Mouse (Mus musculus): ENCODE measurements around the gene Yipf2. TPM values are rescaled to one million over a fixed set of nuclear protein-coding genes. Genes with fewer than 3 reads are reported as not detected.

Gene Yipf2
- 23.8 and 27.8 TPM in 2 replicates for polyA plus RNA-seq (2015; fragmentation: Nextera tagmentation; extraction: Ambion mirVana)

DNA sequence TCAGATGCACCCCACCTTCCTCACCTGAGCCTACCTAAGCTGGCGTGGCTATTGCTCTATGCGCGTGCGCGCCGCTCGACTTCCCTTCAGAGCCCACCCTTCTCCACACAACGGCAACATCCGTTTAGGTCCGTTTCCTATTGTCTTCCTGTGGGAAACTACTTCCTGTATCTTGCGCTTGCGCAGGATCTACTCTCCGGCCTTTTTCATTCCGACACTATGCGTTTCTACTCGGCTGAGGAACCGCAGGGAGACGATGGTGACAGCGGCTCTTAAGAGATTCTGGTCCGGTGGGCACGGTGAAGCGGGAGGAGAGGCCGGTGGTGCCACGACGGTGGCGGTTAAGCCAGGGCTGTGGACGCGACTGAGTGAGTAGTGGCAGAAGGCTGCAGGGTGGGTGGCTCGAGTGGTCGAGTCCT, at the start of gene Yipf2, which contains the start of gene Timm29:
Gene Yipf2, minus strand, starts transcription at position 126 of the 419 bp plus-strand sequence.
Gene Timm29, plus strand, starts transcription at position 20 of the 419 bp plus-strand sequence.
- peaks cover 47% of the 10 kb centered on the region for H3K36me3 ChIP-seq
- no peaks in the 10 kb centered on the region for H3K9me3 ChIP-seq
- WGBS, result 0% methylated on average over 30 of the region's 30 CpGs
- no peaks in the 10 kb centered on the region for H3K27me3 ChIP-seq
- peak within 1 kb of the TSS; percentile 88 for H3K27ac ChIP-seq
- peak; percentile 82 for ATAC-seq (ENCODE audit: insufficient number of reproducible peaks, insufficient read depth, low FRiP score, low TSS enrichment, low read depth)
- peak within 1 kb of the TSS; percentile 96 for H3K9ac ChIP-seq
- H3K4me1 ChIP-seq, result peaks cover 36% of the 10 kb centered on the region
- H3K4me3 ChIP-seq, result peak within 1 kb of the TSS; percentile 99
- H3K4me2 ChIP-seq, result peak within 1 kb of the TSS; percentile 96

DNA sequence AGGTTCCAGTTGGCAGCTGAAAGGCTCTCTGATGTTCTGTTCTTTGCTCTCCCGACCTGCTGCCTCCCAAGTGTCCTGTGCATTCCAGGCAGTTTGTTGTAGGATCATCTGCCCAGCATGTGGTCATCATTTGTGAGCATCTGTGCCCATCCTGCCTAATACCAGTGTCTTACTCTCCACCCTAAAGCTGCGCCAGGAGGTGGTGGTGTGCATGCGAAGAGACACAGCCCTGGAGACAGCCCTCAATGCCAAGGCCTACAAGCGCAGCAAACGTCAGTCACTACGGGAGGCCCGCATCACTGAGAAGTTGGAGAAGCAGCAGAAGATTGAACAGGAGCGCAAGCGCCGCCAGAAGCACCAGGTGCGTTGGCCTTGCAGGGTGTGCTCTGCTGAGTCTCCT, 46.4 kb upstream of the Yipf2 start:
- Histone ChIP-seq H3K36me3 (peaks cover 100% of the 10 kb centered on the region), H3K9ac (no peak overlapping the region), H3K4me1 (0 out of 2 replicates have a peak, but pooled peaks cover 9% of the 10 kb centered on the region), H3K27ac (no peak overlapping the region), H3K4me2 (no peak overlapping the region), H3K27me3 (no peaks in the 10 kb centered on the region), H3K9me3 (no peaks in the 10 kb centered on the region), H3K4me3 (no peak overlapping the region)
- WGBS, result 95% methylated on average over 11 of the region's 11 CpGs
- no peak for ATAC-seq (ENCODE audit: insufficient number of reproducible peaks, insufficient read depth, low FRiP score, low TSS enrichment, low read depth)

DNA sequence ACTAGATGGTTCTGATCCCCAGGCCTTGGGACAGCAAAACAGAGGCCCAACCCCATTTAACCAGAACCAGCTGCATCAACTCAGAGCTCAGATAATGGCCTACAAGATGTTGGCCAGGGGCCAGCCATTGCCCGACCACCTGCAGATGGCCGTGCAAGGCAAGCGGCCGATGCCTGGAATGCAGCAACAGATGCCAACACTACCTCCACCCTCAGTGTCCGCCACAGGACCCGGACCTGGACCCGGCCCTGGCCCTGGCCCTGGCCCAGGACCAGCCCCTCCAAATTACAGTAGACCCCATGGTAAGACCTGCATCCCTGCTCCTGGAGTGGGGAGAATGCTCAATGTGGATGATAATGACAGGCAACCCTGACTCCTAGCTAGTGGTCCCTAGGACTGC, 43.0 kb upstream of the Yipf2 start:
- Histone ChIP-seq H3K27ac (no peak overlapping the region; the same call in 1 of the 2 replicates), H3K9ac (no peak overlapping the region), H3K4me2 (no peak overlapping the region), H3K4me1 (0 out of 2 replicates have a peak, but pooled peaks cover 9% of the 10 kb centered on the region), H3K27me3 (no peaks in the 10 kb centered on the region), H3K36me3 (peaks cover 87% of the 10 kb centered on the region), H3K4me3 (no peak overlapping the region), H3K9me3 (no peaks in the 10 kb centered on the region)
- WGBS, result 59% methylated on average over 7 of the region's 7 CpGs
- ATAC-seq (ENCODE audit: insufficient number of reproducible peaks, insufficient read depth, low FRiP score, low TSS enrichment, low read depth), result peak; percentile 43; the same call in 1 of the 2 replicates

DNA sequence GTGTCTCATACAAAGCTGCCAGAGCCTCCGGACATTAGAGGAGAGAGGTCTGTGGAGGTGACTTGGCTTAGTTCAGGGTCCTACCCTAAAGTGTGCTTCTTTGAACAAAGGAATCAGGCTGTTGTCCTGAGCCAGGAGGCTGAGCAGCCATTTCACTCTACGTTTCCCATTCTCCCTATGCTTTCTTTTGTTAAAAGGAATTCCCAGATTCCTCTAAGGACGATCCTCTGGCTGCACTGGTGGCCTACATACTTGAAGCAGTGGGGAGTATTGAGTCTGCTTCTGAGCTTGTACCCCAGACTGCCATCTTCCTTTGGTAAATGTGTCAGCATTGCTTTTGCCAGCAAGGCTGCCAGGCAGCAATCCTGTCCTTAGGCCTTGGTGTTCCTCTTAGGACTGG, 40.5 kb upstream of the Yipf2 start:
- H3K27me3 ChIP-seq, result no peaks in the 10 kb centered on the region
- H3K4me2 ChIP-seq, result no peak overlapping the region
- no peak overlapping the region for H3K27ac ChIP-seq
- peaks cover 66% of the 10 kb centered on the region for H3K36me3 ChIP-seq
- WGBS, result 83% methylated on average over 3 of the region's 3 CpGs
- no peaks in the 10 kb centered on the region for H3K9me3 ChIP-seq
- H3K4me3 ChIP-seq, result no peak overlapping the region
- H3K4me1 ChIP-seq, result 0 out of 2 replicates have a peak, but pooled peaks cover 9% of the 10 kb centered on the region
- no peak for ATAC-seq (ENCODE audit: insufficient number of reproducible peaks, insufficient read depth, low FRiP score, low TSS enrichment, low read depth)
- no peak overlapping the region for H3K9ac ChIP-seq

DNA sequence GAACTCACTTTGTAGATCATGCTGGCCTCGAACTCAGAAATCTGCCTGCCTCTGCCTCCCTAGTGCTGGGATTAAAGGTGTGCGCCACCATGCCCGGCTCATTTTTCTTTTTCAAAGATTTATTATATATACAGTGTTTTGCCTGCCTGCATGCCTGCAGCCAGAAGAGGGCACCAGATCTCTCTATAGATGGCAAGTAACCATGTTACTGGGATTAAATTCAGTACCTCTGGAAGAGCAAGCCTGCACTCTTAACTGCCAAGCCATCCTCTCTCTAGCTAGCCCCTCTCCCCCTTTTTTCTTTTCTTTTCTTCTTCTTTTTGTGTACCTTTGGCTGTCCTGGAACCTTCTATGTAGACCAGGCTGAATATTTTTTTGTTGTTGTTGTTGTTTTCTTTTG, 38.0 kb upstream of the Yipf2 start:
- peaks cover 48% of the 10 kb centered on the region for H3K36me3 ChIP-seq
- H3K4me1 ChIP-seq, result 0 out of 2 replicates have a peak, but pooled peaks cover 7% of the 10 kb centered on the region
- H3K27ac ChIP-seq, result no peak overlapping the region
- no peak overlapping the region for H3K4me2 ChIP-seq
- H3K4me3 ChIP-seq, result no peak overlapping the region
- H3K9me3 ChIP-seq, result no peaks in the 10 kb centered on the region
- no peak overlapping the region for H3K9ac ChIP-seq
- WGBS, result 91% methylated on average over 3 of the region's 3 CpGs
- ATAC-seq (ENCODE audit: insufficient number of reproducible peaks, insufficient read depth, low FRiP score, low TSS enrichment, low read depth), result no peak
- H3K27me3 ChIP-seq, result no peaks in the 10 kb centered on the region

DNA sequence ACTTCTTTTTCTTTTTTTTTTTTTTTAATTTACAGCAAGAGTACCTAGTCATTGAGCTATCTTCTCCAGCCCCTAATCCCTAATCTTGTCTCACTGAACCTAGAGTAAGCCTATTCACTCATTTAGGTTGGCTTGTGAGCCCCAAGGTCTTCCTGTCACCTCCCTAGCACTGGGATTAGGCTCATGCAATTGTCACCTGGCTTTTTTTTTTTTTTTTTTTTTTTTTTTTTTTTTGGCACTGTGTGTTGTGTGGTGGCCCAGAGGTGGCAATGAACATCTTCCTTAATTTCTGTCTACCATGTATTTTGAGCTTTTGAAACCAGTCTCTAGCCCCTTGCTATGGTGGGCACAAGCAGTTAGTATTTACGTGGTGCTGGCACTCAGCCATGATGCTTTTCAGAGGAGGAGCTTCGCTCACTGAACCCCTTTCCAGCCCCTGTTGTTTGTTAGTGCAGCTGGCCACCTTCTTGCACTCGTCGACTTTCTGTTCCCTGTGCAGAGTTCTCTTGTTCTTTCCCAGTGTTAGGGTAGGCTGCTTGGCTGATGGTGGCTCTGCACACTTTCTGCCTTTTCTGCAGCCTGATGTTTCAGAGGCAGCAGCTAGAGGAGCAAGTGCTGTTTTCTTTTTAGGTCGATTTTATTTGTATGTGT, 34.6 kb upstream of the Yipf2 start:
- Histone ChIP-seq H3K4me1 (no peaks in the 10 kb centered on the region), H3K27me3 (no peaks in the 10 kb centered on the region), H3K9me3 (no peaks in the 10 kb centered on the region), H3K4me2 (no peak overlapping the region), H3K27ac (no peak overlapping the region), H3K4me3 (no peak overlapping the region), H3K9ac (no peak overlapping the region), H3K36me3 (peaks cover 25% of the 10 kb centered on the region)
- WGBS, result 87% methylated on average over 5 of the region's 5 CpGs
- no peak for ATAC-seq (ENCODE audit: insufficient number of reproducible peaks, insufficient read depth, low FRiP score, low TSS enrichment, low read depth)

DNA sequence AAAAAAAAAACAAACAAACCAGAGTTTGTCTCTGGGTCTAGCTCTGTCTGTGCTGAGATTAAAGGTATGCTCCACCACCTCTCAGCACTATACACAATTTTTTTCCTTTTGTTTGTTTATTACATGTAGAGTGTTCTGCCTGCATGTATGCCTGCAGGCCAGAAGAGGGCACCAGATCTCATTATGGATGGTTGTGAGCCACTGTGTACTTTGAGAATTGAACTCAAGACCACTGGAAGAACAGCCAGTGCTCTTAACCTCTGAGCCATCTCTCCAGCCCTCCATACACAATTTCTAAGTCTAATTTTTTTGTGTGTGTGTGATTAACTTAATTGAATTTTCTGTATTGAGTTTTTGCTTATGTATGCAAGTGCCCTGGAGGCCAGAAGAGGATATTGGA, 33.9 kb upstream of the Yipf2 start:
- Histone ChIP-seq H3K27me3 (no peaks in the 10 kb centered on the region), H3K4me1 (no peaks in the 10 kb centered on the region), H3K36me3 (peaks cover 25% of the 10 kb centered on the region), H3K4me2 (no peak overlapping the region), H3K9me3 (no peaks in the 10 kb centered on the region), H3K4me3 (no peak overlapping the region), H3K27ac (no peak overlapping the region), H3K9ac (no peak overlapping the region)
- no peak for ATAC-seq (ENCODE audit: insufficient number of reproducible peaks, insufficient read depth, low FRiP score, low TSS enrichment, low read depth)

DNA sequence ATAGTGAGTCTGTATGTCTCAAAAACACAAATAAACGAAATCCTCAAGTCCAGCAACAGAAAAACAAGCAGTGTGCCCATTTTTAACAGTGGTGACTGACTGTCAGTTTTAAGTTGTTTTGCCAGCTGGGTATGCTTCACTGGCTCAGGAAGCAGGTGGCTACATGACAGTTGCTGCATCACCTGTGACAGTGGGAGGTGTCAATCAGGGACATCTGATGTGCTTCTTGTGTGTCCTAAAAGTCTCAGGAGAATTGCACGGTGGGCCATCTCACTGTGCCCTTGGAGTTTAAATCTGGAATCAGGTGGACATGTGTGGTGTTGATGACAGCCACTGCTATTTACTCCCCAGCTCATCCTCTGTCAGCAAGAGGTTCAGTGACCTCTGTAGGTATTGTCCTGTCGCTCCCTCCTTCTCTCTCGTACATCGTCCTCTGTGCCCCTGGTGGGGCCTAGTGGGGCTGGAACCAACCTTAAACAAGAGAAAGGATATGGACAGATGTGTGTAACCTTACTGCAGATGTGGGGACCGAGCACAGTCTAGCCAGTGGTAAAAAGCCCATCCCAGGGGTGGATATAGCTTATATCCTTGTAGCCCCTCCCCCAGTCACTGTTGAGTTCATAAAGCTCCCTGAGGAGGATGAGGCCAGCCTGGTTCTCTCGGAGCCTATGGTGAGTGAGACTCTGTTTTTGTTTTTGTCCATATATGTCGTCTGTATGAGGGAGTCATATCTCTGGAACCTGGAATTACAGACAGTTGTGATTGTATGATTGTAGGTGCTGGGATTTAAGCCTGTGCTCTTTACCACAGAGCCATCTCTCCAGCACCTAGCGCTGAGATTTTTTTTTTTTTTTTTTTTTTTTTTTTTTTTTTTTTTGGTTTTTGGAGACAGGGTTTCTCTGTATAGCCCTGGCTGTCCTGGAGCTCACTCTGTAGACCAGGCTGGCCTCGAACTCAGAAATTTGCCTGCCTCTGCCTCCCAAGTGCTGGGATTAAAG, 33.0 kb upstream of the Yipf2 start:
- H3K9me3 ChIP-seq, result no peaks in the 10 kb centered on the region
- no peak overlapping the region for H3K4me2 ChIP-seq
- no peaks in the 10 kb centered on the region for H3K27me3 ChIP-seq
- 85% methylated on average over 10 of the region's 10 CpGs for WGBS
- H3K27ac ChIP-seq, result no peak overlapping the region
- ATAC-seq (ENCODE audit: insufficient number of reproducible peaks, insufficient read depth, low FRiP score, low TSS enrichment, low read depth), result no peak
- H3K9ac ChIP-seq, result no peak overlapping the region
- no peak overlapping the region for H3K4me3 ChIP-seq
- H3K4me1 ChIP-seq, result no peaks in the 10 kb centered on the region
- peaks cover 22% of the 10 kb centered on the region for H3K36me3 ChIP-seq

DNA sequence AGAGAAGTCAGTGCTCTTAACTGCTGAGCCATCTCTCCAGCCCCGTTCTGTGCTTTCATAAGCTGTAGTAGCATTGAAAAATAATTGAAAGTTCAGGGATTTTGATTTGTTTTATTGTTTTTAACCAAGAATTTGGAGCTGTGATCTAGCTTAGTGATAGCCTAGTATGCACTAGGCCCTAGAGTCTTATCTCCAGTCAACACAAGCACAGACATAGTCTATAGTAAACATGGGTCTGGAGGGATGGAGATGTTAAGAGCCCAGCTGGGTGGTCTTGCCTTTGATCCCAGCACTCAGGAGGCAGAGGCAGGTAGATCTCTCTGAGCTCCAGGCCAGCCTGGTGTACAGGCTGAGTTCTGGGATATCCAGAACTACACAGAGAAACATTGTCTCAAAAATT, 30.0 kb upstream of the Yipf2 start:
- Histone ChIP-seq H3K9me3 (no peaks in the 10 kb centered on the region), H3K36me3 (peaks cover 29% of the 10 kb centered on the region), H3K4me3 (no peak overlapping the region), H3K27ac (no peak overlapping the region), H3K4me1 (peaks cover 14% of the 10 kb centered on the region), H3K4me2 (no peak overlapping the region), H3K9ac (no peak overlapping the region), H3K27me3 (no peaks in the 10 kb centered on the region)
- no peak for ATAC-seq (ENCODE audit: insufficient number of reproducible peaks, insufficient read depth, low FRiP score, low TSS enrichment, low read depth)
- WGBS, result 91% methylated on average over 1 of the region's 1 CpGs

DNA sequence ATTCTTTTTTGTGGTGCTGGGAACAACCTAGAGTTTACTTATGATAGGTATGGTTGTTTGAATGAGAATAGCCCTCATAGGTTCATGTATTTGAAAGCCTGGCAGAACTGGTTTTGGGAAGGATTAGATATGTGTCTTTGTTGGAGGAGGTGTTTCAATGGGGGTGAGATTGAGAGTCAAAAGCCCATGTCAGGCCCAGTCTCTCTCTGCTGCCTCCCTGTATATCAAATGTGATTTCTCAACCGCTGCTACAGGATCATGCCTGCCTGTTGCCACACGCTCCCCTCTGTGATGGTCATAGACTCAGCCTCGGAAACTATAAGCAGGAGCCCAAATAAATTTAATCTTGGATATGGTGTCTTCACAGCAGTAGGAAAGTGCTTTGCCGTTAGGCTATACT, 27.6 kb upstream of the Yipf2 start:
- no peak overlapping the region for H3K4me2 ChIP-seq
- peaks cover 21% of the 10 kb centered on the region for H3K4me1 ChIP-seq
- no peak overlapping the region for H3K27ac ChIP-seq
- ATAC-seq (ENCODE audit: insufficient number of reproducible peaks, insufficient read depth, low FRiP score, low TSS enrichment, low read depth), result no peak
- H3K36me3 ChIP-seq, result peaks cover 27% of the 10 kb centered on the region
- WGBS, result 79% methylated on average over 4 of the region's 4 CpGs
- no peaks in the 10 kb centered on the region for H3K27me3 ChIP-seq
- H3K4me3 ChIP-seq, result no peak overlapping the region
- no peak overlapping the region for H3K9ac ChIP-seq
- H3K9me3 ChIP-seq, result no peaks in the 10 kb centered on the region

DNA sequence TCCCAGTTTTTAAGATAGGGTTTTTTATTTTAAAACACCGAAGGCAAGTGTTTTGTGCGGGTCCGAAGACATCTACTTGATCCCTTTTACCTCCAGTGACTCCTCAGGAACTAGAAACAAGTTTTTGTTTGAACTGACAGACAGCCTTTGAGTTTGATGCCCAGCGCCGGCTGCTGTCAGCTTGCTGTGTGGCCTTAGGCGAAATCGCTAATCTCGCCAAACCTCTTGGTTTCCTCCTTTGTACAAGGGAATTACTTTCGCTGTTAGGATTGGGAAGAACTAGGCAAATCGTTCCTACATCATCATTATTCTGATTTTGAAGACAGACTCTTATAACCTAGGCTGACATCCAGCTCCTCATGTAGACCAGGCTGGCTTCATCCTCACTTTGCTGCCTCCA, 24.4 kb upstream of the Yipf2 start:
- 2% methylated on average over 10 of the region's 10 CpGs for WGBS
- no peaks in the 10 kb centered on the region for H3K27me3 ChIP-seq
- H3K27ac ChIP-seq, result peak overlapping the region; percentile 97
- no peak for ATAC-seq (ENCODE audit: insufficient number of reproducible peaks, insufficient read depth, low FRiP score, low TSS enrichment, low read depth)
- no peaks in the 10 kb centered on the region for H3K9me3 ChIP-seq
- peak overlapping the region; percentile 76 for H3K4me3 ChIP-seq
- peak overlapping the region; percentile 93 for H3K9ac ChIP-seq
- peaks cover 19% of the 10 kb centered on the region for H3K36me3 ChIP-seq
- H3K4me1 ChIP-seq, result peaks cover 22% of the 10 kb centered on the region
- peak overlapping the region; percentile 71 for H3K4me2 ChIP-seq

Measured in embryonic facial prominence, embryonic 13.5 days (tissue).